Mouse (Mus musculus) heart, embryonic 13.5 days (tissue): ENCODE results near the gene P2ry6. TPM values are rescaled to one million over a fixed set of nuclear protein-coding genes. Genes with fewer than 3 reads are reported as not detected.
A peak's percentile ranks its signal among the peaks of the same experiment; 100 is the strongest.

ENCODE experiments used
- ATAC-seq: fragments of 200-750 bp; cut with Nextera tagmentation; 2 replicates; pipeline ENCODE4 v1.8.0; 2017; ENCODE audit warnings: moderate TSS enrichment; ENCODE audit not compliant: insufficient number of reproducible peaks, low FRiP score, low TSS enrichment; ENCODE audit errors: extremely low read depth
- H3K27ac ChIP-seq: fragments of 300-500 bp; sonication (generic); replicated peaks from 2 replicates; pipeline ENCODE4 v1.5.1; 2015; ENCODE audit warnings: moderate library complexity, mild to moderate bottlenecking, inconsistent platforms
- H3K27me3 ChIP-seq: fragments of 300-500 bp; sonication (generic); replicated peaks from 2 replicates; pipeline ENCODE4 v1.6.1; 2015; ENCODE audit warnings: mild to moderate bottlenecking, inconsistent platforms
- H3K36me3 ChIP-seq: fragments of 300-500 bp; sonication (generic); 2 replicates; pipeline ENCODE4 v1.6.1; 2015; ENCODE audit warnings: mild to moderate bottlenecking, inconsistent platforms
- H3K4me1 ChIP-seq: fragments of 300-500 bp; sonication (generic); 2 replicates; pipeline ENCODE4 v1.6.1; 2015; ENCODE audit warnings: inconsistent platforms
- H3K4me2 ChIP-seq: fragments of 300-500 bp; sonication (generic); 2 replicates; pipeline ENCODE4 v1.6.1; 2015; ENCODE audit warnings: inconsistent platforms, mild to moderate bottlenecking, moderate library complexity
- H3K4me3 ChIP-seq: fragments of 300-500 bp; sonication (generic); 2 replicates; pipeline ENCODE4 v1.5.1; 2015; ENCODE audit warnings: moderate library complexity, mild to moderate bottlenecking, inconsistent platforms
- H3K9ac ChIP-seq: fragments of 300-500 bp; sonication (generic); 2 replicates; pipeline ENCODE4 v1.6.1; 2015; ENCODE audit warnings: inconsistent platforms, mild to moderate bottlenecking, moderate library complexity
- H3K9me3 ChIP-seq: fragments of 300-500 bp; sonication (generic); 2 replicates; pipeline ENCODE4 v1.6.1; 2016; ENCODE audit warnings: inconsistent platforms
- WGBS: fragments of 180-500 bp; shearing (Covaris S2); methylation state at CpG from one replicate; pipeline ENCODE4 v1.1.7; 2015; ENCODE audit warnings: mixed read lengths; 5-methylcytosine and 5-hydroxymethylcytosine counted together
- polyA plus RNA-seq: library from polyadenylated mRNA; unstranded; fragments of >200 nt; fragmentation: Nextera tagmentation; extraction: Ambion mirVana; gene quantifications from 2 replicates; pipeline ENCODE4 v1.2.1, GENCODE M21; 2015

Gene P2ry6
- polyA plus RNA-seq, 1 experiment from 2014 or later, result 4.3 TPM

DNA sequence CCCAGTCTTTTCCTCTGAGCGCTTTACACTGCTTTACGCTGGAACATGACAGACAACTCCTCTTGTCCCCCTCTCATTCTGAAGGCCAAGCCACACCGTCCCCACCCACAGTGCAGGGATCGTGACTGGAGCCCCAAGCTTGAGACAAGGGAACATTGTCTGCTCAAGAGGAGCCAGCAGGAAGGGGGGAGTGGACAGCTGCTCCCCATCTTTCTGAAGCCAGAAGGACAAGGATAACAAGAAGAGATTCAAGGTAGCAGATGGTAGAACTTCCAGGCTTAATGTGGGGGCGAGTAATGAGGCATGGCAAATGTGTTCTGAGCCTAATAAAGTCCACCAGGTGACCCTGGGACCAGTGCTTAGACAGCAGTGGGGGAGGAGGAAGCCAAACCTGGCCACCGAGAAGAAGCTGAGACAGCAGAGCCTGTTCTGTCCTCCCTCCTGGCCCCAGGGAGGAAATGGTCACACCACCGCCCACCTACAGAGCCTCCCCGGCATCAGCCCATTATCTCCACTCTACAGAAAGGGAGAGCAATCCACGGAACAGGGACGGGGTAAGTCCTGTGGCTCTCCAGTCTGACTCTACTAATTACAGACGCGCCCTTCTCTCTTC, 48.0 kb downstream of the P2ry6 start:
- Histone ChIP-seq H3K4me3 (peak overlapping the region; percentile 84), H3K9ac (peak overlapping the region; percentile 97), H3K9me3 (no peaks in the 10 kb centered on the region), H3K36me3 (peaks cover 24% of the 10 kb centered on the region), H3K4me2 (peak overlapping the region; percentile 83), H3K27me3 (no peaks in the 10 kb centered on the region), H3K4me1 (peaks cover 91% of the 10 kb centered on the region), H3K27ac (peak overlapping the region; percentile 70)
- no peak for ATAC-seq
- 16% methylated on average over 12 of the region's 12 CpGs for WGBS

DNA sequence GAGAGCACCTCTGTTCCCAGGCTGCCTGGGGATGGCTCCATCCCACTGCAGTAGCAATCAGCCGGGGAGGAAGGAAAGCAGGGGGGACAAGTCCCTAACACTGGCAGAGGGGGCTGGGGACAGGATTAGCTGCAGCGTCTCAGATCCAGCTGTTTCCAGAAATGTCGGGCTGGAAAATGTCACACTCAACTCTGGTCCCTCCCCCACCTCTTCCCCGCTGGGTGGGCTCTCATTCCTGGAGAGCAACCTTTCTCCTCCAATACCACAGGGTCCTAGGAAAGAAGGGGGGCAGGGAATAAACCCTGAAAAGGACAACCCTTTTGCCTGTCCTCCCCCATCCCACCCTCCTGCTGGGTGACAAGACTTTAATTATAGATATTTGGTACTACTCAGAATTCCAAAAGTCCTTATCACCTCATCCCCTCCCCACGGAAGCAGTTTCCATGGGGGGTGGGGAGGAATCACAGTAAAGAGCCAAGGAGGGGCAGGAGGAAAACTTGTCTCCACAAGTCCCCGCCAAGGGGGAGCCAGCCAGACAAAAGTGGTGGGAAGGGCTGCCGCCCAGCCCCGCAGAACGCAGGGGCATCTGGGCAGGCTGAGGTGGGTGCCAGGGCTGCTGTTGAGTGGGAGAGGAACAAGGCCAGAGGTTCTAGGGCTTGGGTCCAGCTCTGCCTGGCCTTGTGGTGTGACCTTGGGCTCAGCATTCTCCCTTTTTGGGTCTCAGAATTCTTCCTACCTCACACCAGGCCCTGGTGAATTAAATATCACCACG, 49.6 kb downstream of the P2ry6 start:
- no peak for ATAC-seq
- Histone ChIP-seq H3K4me3 (peak overlapping the region; percentile 84), H3K36me3 (peaks cover 30% of the 10 kb centered on the region), H3K27ac (peak overlapping the region; percentile 70), H3K4me1 (peaks cover 99% of the 10 kb centered on the region), H3K27me3 (no peaks in the 10 kb centered on the region), H3K9me3 (no peaks in the 10 kb centered on the region), H3K9ac (peak overlapping the region; percentile 97), H3K4me2 (peak overlapping the region; percentile 83)
- 17% methylated on average over 10 of the region's 10 CpGs for WGBS

DNA sequence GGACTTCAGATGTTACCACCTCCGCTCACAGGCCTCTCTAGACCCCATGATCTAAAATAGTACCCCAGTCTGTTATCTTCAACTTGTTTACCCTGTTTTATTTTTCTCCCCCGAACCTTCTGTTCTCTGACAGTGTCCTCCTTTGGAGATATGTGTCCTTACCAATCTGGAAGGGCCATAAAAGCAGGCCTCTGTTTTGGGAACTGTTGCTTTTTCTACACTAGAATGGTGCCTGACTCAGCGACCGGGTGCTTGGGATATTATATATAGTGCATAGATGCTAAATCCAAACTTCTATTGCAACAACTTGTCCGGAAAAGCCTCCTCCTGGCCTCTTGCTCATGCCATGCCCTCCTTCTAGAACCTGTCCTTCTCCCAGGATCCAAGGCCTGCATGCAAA, 50.2 kb downstream of the P2ry6 start:
- H3K27me3 ChIP-seq, result no peaks in the 10 kb centered on the region
- peak overlapping the region; percentile 83 for H3K4me2 ChIP-seq
- no peaks in the 10 kb centered on the region for H3K9me3 ChIP-seq
- WGBS, result 62% methylated on average over 5 of the region's 5 CpGs
- peak overlapping the region; percentile 70 for H3K27ac ChIP-seq
- H3K4me1 ChIP-seq, result peaks cover 99% of the 10 kb centered on the region
- peaks cover 30% of the 10 kb centered on the region for H3K36me3 ChIP-seq
- H3K9ac ChIP-seq, result peak overlapping the region; percentile 97
- no peak for ATAC-seq
- peak overlapping the region; percentile 84 for H3K4me3 ChIP-seq

DNA sequence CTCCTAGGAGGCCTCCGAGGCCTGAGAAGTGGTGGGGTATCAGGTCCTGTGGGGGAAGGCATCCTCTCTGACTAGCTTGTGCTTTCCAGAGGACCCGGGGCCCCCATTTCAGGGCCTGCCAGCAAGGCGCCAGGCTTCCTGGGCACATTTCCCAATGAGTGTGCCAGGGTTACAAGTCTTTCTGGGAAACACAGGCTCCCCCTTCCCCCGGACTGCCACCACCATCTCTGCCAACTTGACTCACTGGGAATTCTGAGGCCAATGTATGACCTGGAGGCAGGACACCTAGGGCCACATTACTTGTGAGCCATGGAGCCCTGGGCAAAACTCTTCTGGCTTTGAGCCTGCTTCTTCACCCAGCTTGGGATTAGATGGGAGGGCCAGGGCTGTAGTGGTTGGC, 51.5 kb downstream of the P2ry6 start:
- H3K4me1 ChIP-seq, result peaks cover 99% of the 10 kb centered on the region
- no peaks in the 10 kb centered on the region for H3K27me3 ChIP-seq
- no peak overlapping the region for H3K4me2 ChIP-seq
- no peak overlapping the region for H3K4me3 ChIP-seq
- 81% methylated on average over 4 of the region's 4 CpGs for WGBS
- no peaks in the 10 kb centered on the region for H3K9me3 ChIP-seq
- no peak for ATAC-seq
- H3K27ac ChIP-seq, result 0 out of 2 replicates have a peak overlapping the region, but pooled peaks have one; percentile 3
- H3K36me3 ChIP-seq, result peaks cover 26% of the 10 kb centered on the region
- peak overlapping the region; percentile 69 for H3K9ac ChIP-seq

DNA sequence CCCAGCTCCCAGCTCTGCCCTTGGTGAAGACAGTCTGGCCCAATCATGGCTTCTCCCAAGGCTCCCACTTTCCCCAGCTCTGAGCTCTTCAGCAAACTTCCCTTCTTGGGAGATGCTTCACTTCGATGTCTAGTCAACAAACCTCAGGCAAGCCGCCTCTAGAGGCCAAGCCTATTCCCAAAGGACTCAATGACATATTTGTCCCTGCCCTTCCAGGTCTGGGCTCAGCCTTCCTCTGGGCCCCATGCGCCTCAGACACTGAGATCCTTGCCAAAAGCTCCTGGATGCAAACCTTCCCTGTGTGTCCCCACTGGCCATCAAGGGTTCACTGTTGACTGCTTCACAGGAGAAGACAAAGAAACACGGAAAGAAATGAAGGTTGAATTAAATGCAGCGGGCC, 53.2 kb downstream of the P2ry6 start:
- H3K27me3 ChIP-seq, result no peaks in the 10 kb centered on the region
- no peaks in the 10 kb centered on the region for H3K9me3 ChIP-seq
- H3K9ac ChIP-seq, result no peak overlapping the region
- no peak overlapping the region for H3K27ac ChIP-seq
- no peak for ATAC-seq
- no peak overlapping the region for H3K4me2 ChIP-seq
- WGBS, result 76% methylated on average over 5 of the region's 5 CpGs
- H3K36me3 ChIP-seq, result peaks cover 34% of the 10 kb centered on the region
- H3K4me3 ChIP-seq, result no peak overlapping the region
- peaks cover 99% of the 10 kb centered on the region for H3K4me1 ChIP-seq

DNA sequence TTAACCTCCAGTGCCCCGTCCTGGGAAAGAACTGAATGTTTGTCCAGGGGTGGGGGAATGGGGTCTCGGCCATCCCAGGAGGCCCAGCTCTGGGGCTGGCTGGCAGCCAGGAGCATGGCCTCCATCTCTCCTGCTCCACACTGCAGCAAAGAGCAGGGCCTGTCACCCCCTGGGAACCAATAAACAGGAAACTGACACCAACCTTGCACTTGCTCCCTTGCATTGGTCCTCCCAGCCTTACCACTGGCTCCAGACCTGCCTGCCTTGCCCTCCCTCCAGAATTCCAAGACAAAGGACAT, 54.7 kb downstream of the P2ry6 start:
- Histone ChIP-seq H3K27me3 (no peaks in the 10 kb centered on the region), H3K9ac (peak overlapping the region; percentile 51), H3K27ac (peak overlapping the region; percentile 84), H3K4me1 (peaks cover 99% of the 10 kb centered on the region), H3K4me2 (peak overlapping the region; percentile 9), H3K36me3 (peaks cover 42% of the 10 kb centered on the region), H3K4me3 (no peak overlapping the region), H3K9me3 (no peaks in the 10 kb centered on the region)
- 2% methylated on average over 2 of the region's 2 CpGs for WGBS
- ATAC-seq, result no peak

DNA sequence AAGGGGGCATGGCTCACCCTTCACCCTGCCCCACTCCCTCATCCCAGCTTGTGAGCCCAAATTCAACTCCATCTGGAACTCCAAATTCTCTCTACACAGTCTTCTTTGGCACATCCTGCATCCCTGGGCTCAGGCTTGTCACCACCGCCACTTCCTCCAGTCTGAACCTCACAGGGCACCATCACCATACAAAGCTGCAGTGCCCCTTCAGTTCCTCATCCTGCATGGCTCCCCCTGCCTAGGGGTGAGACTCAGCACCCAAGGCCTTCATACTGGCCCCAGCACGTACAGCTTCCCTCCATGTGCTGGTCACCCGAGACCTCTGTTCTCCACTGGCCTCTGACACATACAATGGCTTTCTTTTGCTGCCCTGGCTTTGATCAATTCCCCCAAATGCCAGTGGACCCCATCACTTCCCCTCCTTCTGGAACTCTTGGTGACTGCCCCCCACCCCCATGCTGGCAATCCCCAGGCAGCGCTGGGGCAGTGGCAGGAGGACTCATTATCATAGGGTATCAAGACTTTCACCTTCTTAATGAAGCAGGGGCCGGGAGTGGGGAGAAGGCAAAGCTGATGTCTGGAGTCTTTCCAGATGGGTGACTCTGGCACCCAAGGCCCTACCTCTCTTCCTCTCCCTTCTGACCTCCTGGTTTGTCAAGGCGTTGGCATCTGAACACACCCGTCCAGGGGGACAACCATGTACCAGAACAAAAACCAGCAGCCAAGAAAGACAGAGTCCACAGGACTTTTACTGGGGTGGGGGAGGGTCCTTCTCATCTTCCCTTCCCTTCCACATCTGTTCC, 55.2 kb downstream of the P2ry6 start:
- no peaks in the 10 kb centered on the region for H3K27me3 ChIP-seq
- peak overlapping the region; percentile 74 for H3K9ac ChIP-seq
- H3K27ac ChIP-seq, result peak overlapping the region; percentile 84
- no peak for ATAC-seq
- peaks cover 42% of the 10 kb centered on the region for H3K36me3 ChIP-seq
- 33% methylated on average over 7 of the region's 7 CpGs for WGBS
- no peak overlapping the region for H3K4me3 ChIP-seq
- H3K4me1 ChIP-seq, result peaks cover 99% of the 10 kb centered on the region
- peak overlapping the region; percentile 9 for H3K4me2 ChIP-seq
- H3K9me3 ChIP-seq, result no peaks in the 10 kb centered on the region

DNA sequence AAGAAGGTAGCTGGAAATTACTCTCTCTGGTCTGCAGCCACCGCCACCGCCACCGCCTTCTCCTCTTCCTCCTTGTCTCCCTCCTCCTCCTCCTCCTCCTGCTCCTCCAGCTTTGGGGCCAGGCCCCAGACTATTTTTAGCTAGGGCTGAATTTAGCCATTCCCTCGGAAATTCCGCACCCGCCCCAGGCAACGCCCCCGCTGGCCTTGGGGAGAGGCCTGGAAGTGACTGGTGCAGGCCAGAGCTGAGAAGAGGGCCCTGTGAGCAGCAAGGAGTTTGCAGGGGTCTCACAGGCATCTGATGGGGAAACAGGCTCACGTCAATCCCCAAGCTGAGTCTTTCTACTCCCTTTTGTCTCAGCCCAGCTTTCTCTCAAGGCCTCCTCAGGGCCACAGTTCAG, 56.3 kb downstream of the P2ry6 start:
- H3K4me1 ChIP-seq, result peaks cover 99% of the 10 kb centered on the region
- no peak overlapping the region for H3K4me3 ChIP-seq
- no peaks in the 10 kb centered on the region for H3K9me3 ChIP-seq
- H3K4me2 ChIP-seq, result peak overlapping the region; percentile 57
- peak overlapping the region; percentile 84 for H3K27ac ChIP-seq
- 8% methylated on average over 9 of the region's 9 CpGs for WGBS
- peak overlapping the region; percentile 74 for H3K9ac ChIP-seq
- H3K27me3 ChIP-seq, result no peaks in the 10 kb centered on the region
- ATAC-seq, result no peak; the same call in 1 of the 2 replicates
- H3K36me3 ChIP-seq, result peaks cover 40% of the 10 kb centered on the region

DNA sequence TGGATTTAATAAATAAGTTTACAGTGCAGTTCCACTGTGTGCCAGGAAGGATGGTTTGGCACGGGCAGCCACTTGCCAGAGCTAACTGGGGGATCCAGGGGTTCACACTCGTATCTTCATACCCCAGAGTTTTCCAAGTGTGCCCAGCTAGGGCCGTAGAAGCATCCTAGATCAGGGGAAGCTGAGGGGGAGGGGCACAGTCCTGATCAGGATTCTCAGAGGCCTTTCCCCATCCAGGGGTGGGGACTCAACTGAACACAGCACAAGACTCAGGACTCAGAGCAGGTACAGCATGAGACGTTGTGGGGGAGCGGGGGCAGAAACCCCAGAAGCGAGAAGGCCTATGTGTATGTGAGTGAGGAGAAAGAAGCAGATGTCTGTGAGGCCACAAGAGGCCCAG, 56.7 kb downstream of the P2ry6 start:
- Histone ChIP-seq H3K9me3 (no peaks in the 10 kb centered on the region), H3K27me3 (no peaks in the 10 kb centered on the region), H3K4me3 (no peak overlapping the region), H3K4me1 (peaks cover 98% of the 10 kb centered on the region), H3K9ac (peak overlapping the region; percentile 74), H3K36me3 (peaks cover 36% of the 10 kb centered on the region), H3K4me2 (peak overlapping the region; percentile 57), H3K27ac (peak overlapping the region; percentile 84)
- no peak for ATAC-seq
- WGBS, result 36% methylated on average over 6 of the region's 6 CpGs

DNA sequence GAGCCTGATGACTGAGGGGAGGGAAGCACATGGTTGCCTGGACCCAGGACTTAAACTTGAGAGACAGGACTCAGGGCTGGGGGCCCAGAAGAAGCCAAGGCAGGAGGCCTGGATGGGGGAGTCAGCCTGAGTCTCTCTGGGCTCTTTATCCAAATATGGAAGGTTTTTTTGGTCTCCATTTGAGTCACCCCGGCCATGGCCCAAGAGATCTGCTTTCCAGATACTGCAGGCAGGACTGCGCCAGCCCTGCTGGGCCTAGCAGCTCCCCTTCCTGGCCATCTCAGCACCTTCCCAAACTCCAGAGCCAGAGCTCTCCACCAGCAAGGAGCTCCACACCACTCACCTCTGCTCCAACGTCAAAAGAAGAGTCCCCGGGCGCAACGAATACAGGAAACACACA, 57.9 kb downstream of the P2ry6 start:
- H3K36me3 ChIP-seq, result peaks cover 24% of the 10 kb centered on the region
- no peak overlapping the region for H3K4me2 ChIP-seq
- no peak overlapping the region for H3K4me3 ChIP-seq
- 44% methylated on average over 6 of the region's 6 CpGs for WGBS
- H3K27me3 ChIP-seq, result no peaks in the 10 kb centered on the region
- peak overlapping the region; percentile 84 for H3K27ac ChIP-seq
- H3K4me1 ChIP-seq, result peaks cover 98% of the 10 kb centered on the region
- peak overlapping the region; percentile 59 for H3K9ac ChIP-seq
- no peak for ATAC-seq
- no peaks in the 10 kb centered on the region for H3K9me3 ChIP-seq

DNA sequence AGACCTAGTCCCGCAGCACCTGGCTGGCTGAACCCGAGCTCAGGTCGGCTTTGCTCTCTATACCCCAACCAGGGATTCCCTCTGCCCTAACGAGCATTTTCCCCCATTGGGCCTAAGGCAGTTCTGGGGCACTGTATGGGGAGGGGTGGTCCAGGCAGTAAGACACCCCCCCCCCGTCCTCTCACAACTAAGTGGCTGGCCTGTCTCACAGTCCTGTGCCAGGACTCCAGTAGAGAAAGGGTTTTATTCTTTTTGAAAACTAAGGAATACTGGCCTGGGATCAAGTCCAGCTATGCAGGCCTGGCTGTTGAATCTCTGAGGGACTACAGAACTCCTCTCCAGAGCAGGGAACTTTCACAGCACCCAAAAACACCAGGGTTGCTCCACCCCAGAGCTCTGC, 59.2 kb downstream of the P2ry6 start:
- peaks cover 17% of the 10 kb centered on the region for H3K36me3 ChIP-seq
- peak overlapping the region; percentile 48 for H3K9ac ChIP-seq
- peak overlapping the region; percentile 84; the same call in 1 of the 2 replicates for H3K27ac ChIP-seq
- H3K9me3 ChIP-seq, result no peaks in the 10 kb centered on the region
- H3K4me3 ChIP-seq, result no peak overlapping the region
- peaks cover 99% of the 10 kb centered on the region for H3K4me1 ChIP-seq
- H3K4me2 ChIP-seq, result no peak overlapping the region
- no peak for ATAC-seq
- 64% methylated on average over 5 of the region's 5 CpGs for WGBS
- no peaks in the 10 kb centered on the region for H3K27me3 ChIP-seq
